Mouse (Mus musculus): ENCODE results near the gene Cep63. TPM values are rescaled to one million over a fixed set of nuclear protein-coding genes. Genes with fewer than 3 reads are reported as not detected.

The Cep63 gene
- polyA plus RNA-seq, 1 experiment from 2014 or later, result 47.7 TPM

- no peak for ATAC-seq
- Histone ChIP-seq H3K9me3 (no peaks in the 10 kb centered on the region), H3K27me3 (replicated peaks) (no peaks in the 10 kb centered on the region), H3K4me3 (replicated peaks) (no peak overlapping the region), H3K4me2 (replicated peaks) (no peak overlapping the region), H3K36me3 (0 out of 2 replicates have a peak, but pooled peaks cover 6% of the 10 kb centered on the region), H3K9ac (no peak overlapping the region), H3K4me1 (replicated peaks) (0 out of 2 replicates have a peak, but pooled peaks cover 2% of the 10 kb centered on the region), H3K27ac (no peak overlapping the region)
- 86% methylated on average over 8 of the region's 8 CpGs for WGBS
Observed at GRCm38 (mm10) chr9:102595662-102596436, 30.5 kb downstream of the Cep63 start.

GRCm38 (mm10) chr9:102594667-102595393, 31.5 kb downstream of the Cep63 start:
- Histone ChIP-seq H3K27me3 (replicated peaks) (no peaks in the 10 kb centered on the region), H3K9me3 (no peaks in the 10 kb centered on the region), H3K36me3 (0 out of 2 replicates have a peak, but pooled peaks cover 6% of the 10 kb centered on the region), H3K27ac (no peak overlapping the region), H3K9ac (no peak overlapping the region), H3K4me3 (replicated peaks) (no peak overlapping the region), H3K4me2 (replicated peaks) (no peak overlapping the region), H3K4me1 (replicated peaks) (0 out of 2 replicates have a peak, but pooled peaks cover 2% of the 10 kb centered on the region)
- 54% methylated on average over 6 of the region's 6 CpGs for WGBS
- no peak for ATAC-seq

- Histone ChIP-seq H3K9ac (no peak overlapping the region), H3K27ac (no peak overlapping the region), H3K4me1 (replicated peaks) (no peaks in the 10 kb centered on the region), H3K4me2 (replicated peaks) (no peak overlapping the region), H3K9me3 (no peaks in the 10 kb centered on the region), H3K27me3 (replicated peaks) (no peaks in the 10 kb centered on the region), H3K4me3 (replicated peaks) (no peak overlapping the region), H3K36me3 (0 out of 2 replicates have a peak, but pooled peaks cover 3% of the 10 kb centered on the region)
- ATAC-seq, result no peak
- WGBS, result 65% methylated on average over 5 of the region's 5 CpGs
Observed at GRCm38 (mm10) chr9:102587347-102587746, 39.0 kb downstream of the Cep63 start.

GRCm38 (mm10) chr9:102581921-102582469, 44.3 kb downstream of the Cep63 start:
- 82% methylated on average over 12 of the region's 12 CpGs for WGBS
- Histone ChIP-seq H3K36me3 (0 out of 2 replicates have a peak, but pooled peaks cover 3% of the 10 kb centered on the region), H3K4me1 (replicated peaks) (no peaks in the 10 kb centered on the region), H3K4me3 (replicated peaks) (no peak overlapping the region), H3K27me3 (replicated peaks) (no peaks in the 10 kb centered on the region), H3K4me2 (replicated peaks) (no peak overlapping the region), H3K27ac (no peak overlapping the region), H3K9ac (no peak overlapping the region), H3K9me3 (no peaks in the 10 kb centered on the region)
- no peak for ATAC-seq

- Histone ChIP-seq H3K9ac (no peak overlapping the region), H3K4me3 (replicated peaks) (no peak overlapping the region), H3K9me3 (no peaks in the 10 kb centered on the region), H3K27ac (no peak overlapping the region), H3K4me1 (replicated peaks) (no peaks in the 10 kb centered on the region), H3K36me3 (no peaks in the 10 kb centered on the region), H3K4me2 (replicated peaks) (no peak overlapping the region), H3K27me3 (replicated peaks) (no peaks in the 10 kb centered on the region)
- no peak for ATAC-seq
- 62% methylated on average over 5 of the region's 5 CpGs for WGBS
Observed at GRCm38 (mm10) chr9:102577480-102577879, 48.9 kb downstream of the Cep63 start.

GRCm38 (mm10) chr9:102572888-102573287, 53.4 kb downstream of the Cep63 start:
- 59% methylated on average over 5 of the region's 5 CpGs for WGBS
- Histone ChIP-seq H3K9me3 (no peaks in the 10 kb centered on the region), H3K9ac (no peak overlapping the region), H3K4me1 (replicated peaks) (no peaks in the 10 kb centered on the region), H3K27ac (no peak overlapping the region), H3K4me3 (replicated peaks) (no peak overlapping the region), H3K36me3 (no peaks in the 10 kb centered on the region), H3K4me2 (replicated peaks) (no peak overlapping the region), H3K27me3 (replicated peaks) (no peaks in the 10 kb centered on the region)
- ATAC-seq, result no peak

- 89% methylated on average over 3 of the region's 3 CpGs for WGBS
- H3K4me3 ChIP-seq (replicated peaks), result no peak overlapping the region
- no peaks in the 10 kb centered on the region for H3K4me1 ChIP-seq (replicated peaks)
- no peak overlapping the region for H3K4me2 ChIP-seq (replicated peaks)
- no peaks in the 10 kb centered on the region for H3K36me3 ChIP-seq
- H3K27ac ChIP-seq, result no peak overlapping the region
- no peak for ATAC-seq
- H3K27me3 ChIP-seq (replicated peaks), result no peaks in the 10 kb centered on the region
- H3K9ac ChIP-seq, result no peak overlapping the region
- no peaks in the 10 kb centered on the region for H3K9me3 ChIP-seq
Observed at GRCm38 (mm10) chr9:102558463-102558862, 67.9 kb downstream of the Cep63 start.

GRCm38 (mm10) chr9:102553781-102554180, 72.6 kb downstream of the Cep63 start:
- 78% methylated on average over 3 of the region's 3 CpGs for WGBS

GRCm38 (mm10) chr9:102551771-102552170, 74.6 kb downstream of the Cep63 start:
- no peak for ATAC-seq
- 61% methylated on average over 10 of the region's 10 CpGs for WGBS
- no peaks in the 10 kb centered on the region for H3K4me1 ChIP-seq (replicated peaks)

More at GRCm38 (mm10) chr9:102553781-102554180, 72.6 kb downstream of the Cep63 start:
- no peak overlapping the region for H3K27ac ChIP-seq
- no peaks in the 10 kb centered on the region for H3K27me3 ChIP-seq (replicated peaks)
- H3K9me3 ChIP-seq, result no peaks in the 10 kb centered on the region
- H3K4me2 ChIP-seq (replicated peaks), result no peak overlapping the region
- ATAC-seq, result no peak
- H3K4me3 ChIP-seq (replicated peaks), result no peak overlapping the region
- no peaks in the 10 kb centered on the region for H3K36me3 ChIP-seq
- H3K9ac ChIP-seq, result no peak overlapping the region
- H3K4me1 ChIP-seq (replicated peaks), result no peaks in the 10 kb centered on the region

GRCm38 (mm10) chr9:102549211-102549610, 77.1 kb downstream of the Cep63 start:
- no peak overlapping the region for H3K4me3 ChIP-seq (replicated peaks)
- no peak overlapping the region for H3K4me2 ChIP-seq (replicated peaks)
- 76% methylated on average over 8 of the region's 8 CpGs for WGBS
- no peaks in the 10 kb centered on the region for H3K36me3 ChIP-seq
- H3K9me3 ChIP-seq, result no peaks in the 10 kb centered on the region
- no peak for ATAC-seq
- no peak overlapping the region for H3K27ac ChIP-seq
- H3K9ac ChIP-seq, result no peak overlapping the region
- 0 out of 2 replicates have a peak, but pooled peaks cover 5% of the 10 kb centered on the region for H3K4me1 ChIP-seq (replicated peaks)
- peaks cover 10% of the 10 kb centered on the region; the same call in 1 of the 2 replicates for H3K27me3 ChIP-seq (replicated peaks)

More at GRCm38 (mm10) chr9:102551771-102552170, 74.6 kb downstream of the Cep63 start:
- no peak overlapping the region for H3K4me3 ChIP-seq (replicated peaks)
- H3K9ac ChIP-seq, result no peak overlapping the region
- peaks cover 6% of the 10 kb centered on the region; the same call in 1 of the 2 replicates for H3K27me3 ChIP-seq (replicated peaks)
- no peaks in the 10 kb centered on the region for H3K9me3 ChIP-seq
- no peak overlapping the region for H3K27ac ChIP-seq
- no peak overlapping the region for H3K4me2 ChIP-seq (replicated peaks)
- H3K36me3 ChIP-seq, result no peaks in the 10 kb centered on the region

- no peak overlapping the region for H3K4me3 ChIP-seq (replicated peaks)
- H3K4me1 ChIP-seq (replicated peaks), result 0 out of 2 replicates have a peak, but pooled peaks cover 5% of the 10 kb centered on the region
- no peak overlapping the region for H3K9ac ChIP-seq
- no peaks in the 10 kb centered on the region for H3K36me3 ChIP-seq
- WGBS, result 79% methylated on average over 7 of the region's 7 CpGs
- H3K9me3 ChIP-seq, result no peaks in the 10 kb centered on the region
- peaks cover 19% of the 10 kb centered on the region for H3K27me3 ChIP-seq (replicated peaks)
- ATAC-seq, result no peak
- no peak overlapping the region for H3K4me2 ChIP-seq (replicated peaks)
- H3K27ac ChIP-seq, result no peak overlapping the region
Observed at GRCm38 (mm10) chr9:102547028-102547354, 79.3 kb downstream of the Cep63 start.

- H3K9ac ChIP-seq, result no peak overlapping the region
- no peak for ATAC-seq
Observed at GRCm38 (mm10) chr9:102546256-102547027, 79.9 kb downstream of the Cep63 start.

More at GRCm38 (mm10) chr9:102546256-102547027, 79.9 kb downstream of the Cep63 start:
- Histone ChIP-seq H3K4me3 (replicated peaks) (no peak overlapping the region), H3K27me3 (replicated peaks) (peaks cover 19% of the 10 kb centered on the region), H3K36me3 (no peaks in the 10 kb centered on the region), H3K4me2 (replicated peaks) (no peak overlapping the region), H3K9me3 (no peaks in the 10 kb centered on the region), H3K4me1 (replicated peaks) (0 out of 2 replicates have a peak, but pooled peaks cover 5% of the 10 kb centered on the region), H3K27ac (no peak overlapping the region)
- 67% methylated on average over 20 of the region's 20 CpGs for WGBS
